Mouse (Mus musculus): ENCODE data around the gene Ctsf. TPM values are rescaled to one million over a fixed set of nuclear protein-coding genes. Genes with fewer than 3 reads are reported as not detected.

Ctsf gene
- polyA plus RNA-seq, 1 experiment from 2014 or later = 62.7 TPM

Other genes starting within 250 kb of the Ctsf start
- gene Lrfn4, start 239.5 kb upstream of the Ctsf start, polyA plus RNA-seq (2015; fragmentation: Nextera tagmentation; extraction: Ambion mirVana) = 7.6 and 8.4 TPM in 2 replicates
- gene Rce1, start 229.5 kb upstream of the Ctsf start, polyA plus RNA-seq (2015; fragmentation: Nextera tagmentation; extraction: Ambion mirVana) = 65.6 and 65.9 TPM in 2 replicates
- gene Gm960, start 156.5 kb upstream of the Ctsf start, polyA plus RNA-seq (2015; fragmentation: Nextera tagmentation; extraction: Ambion mirVana) = 2.6 and 5.4 TPM in 2 replicates
- gene Sptbn2, start 144.0 kb upstream of the Ctsf start, polyA plus RNA-seq (2015; fragmentation: Nextera tagmentation; extraction: Ambion mirVana) = 5.3 TPM in 2 replicates
- 64.3 and 65.5 TPM in 2 replicates for gene Rbm4b, start 98.6 kb upstream of the Ctsf start, polyA plus RNA-seq (2015; fragmentation: Nextera tagmentation; extraction: Ambion mirVana)
- gene Rbm4, start 61.2 kb upstream of the Ctsf start, polyA plus RNA-seq (2015; fragmentation: Nextera tagmentation; extraction: Ambion mirVana) = 66.5 and 70.2 TPM in 2 replicates
- 30.9 and 36.3 TPM in 2 replicates for gene Gm21992, start 43.5 kb upstream of the Ctsf start, polyA plus RNA-seq (2015; fragmentation: Nextera tagmentation; extraction: Ambion mirVana)
- 74.1 and 74.5 TPM in 2 replicates for gene Rbm14, start 43.5 kb upstream of the Ctsf start, polyA plus RNA-seq (2015; fragmentation: Nextera tagmentation; extraction: Ambion mirVana)
- gene Ccs, start 15.8 kb upstream of the Ctsf start, polyA plus RNA-seq (2015; fragmentation: Nextera tagmentation; extraction: Ambion mirVana) = 69.4 and 73.8 TPM in 2 replicates
- 1.2 and 1.9 TPM in 2 replicates for gene Ccdc87, start 15.8 kb upstream of the Ctsf start, polyA plus RNA-seq (2015; fragmentation: Nextera tagmentation; extraction: Ambion mirVana)
- gene Actn3, start 22.8 kb downstream of the Ctsf start, polyA plus RNA-seq (2015; fragmentation: Nextera tagmentation; extraction: Ambion mirVana) = 29.6 and 33.7 TPM in 2 replicates
- gene Zdhhc24, start 23.5 kb downstream of the Ctsf start, polyA plus RNA-seq (2015; fragmentation: Nextera tagmentation; extraction: Ambion mirVana) = 14.0 and 14.9 TPM in 2 replicates
- gene Bbs1, start 51.5 kb downstream of the Ctsf start, polyA plus RNA-seq (2015; fragmentation: Nextera tagmentation; extraction: Ambion mirVana) = 4.6 and 5.5 TPM in 2 replicates
- 113 and 117 TPM in 2 replicates for gene Dpp3, start 73.2 kb downstream of the Ctsf start, polyA plus RNA-seq (2015; fragmentation: Nextera tagmentation; extraction: Ambion mirVana)
- gene Peli3, start 88.0 kb downstream of the Ctsf start, polyA plus RNA-seq (2015; fragmentation: Nextera tagmentation; extraction: Ambion mirVana) = 5.0 and 5.1 TPM in 2 replicates
- 84.2 and 85.9 TPM in 2 replicates for gene Mrpl11, start 107.0 kb downstream of the Ctsf start, polyA plus RNA-seq (2015; fragmentation: Nextera tagmentation; extraction: Ambion mirVana)
- gene Npas4, start 135.2 kb downstream of the Ctsf start, polyA plus RNA-seq (2015; fragmentation: Nextera tagmentation; extraction: Ambion mirVana) = not detected in 2 replicates
- gene Slc29a2, start 168.7 kb downstream of the Ctsf start, polyA plus RNA-seq (2015; fragmentation: Nextera tagmentation; extraction: Ambion mirVana) = 3.5 and 4.9 TPM in 2 replicates
- 47.2 and 48.4 TPM in 2 replicates for gene B4gat1, start 183.7 kb downstream of the Ctsf start, polyA plus RNA-seq (2015; fragmentation: Nextera tagmentation; extraction: Ambion mirVana)
- gene AC124502.3, start 183.8 kb downstream of the Ctsf start, polyA plus RNA-seq (2015; fragmentation: Nextera tagmentation; extraction: Ambion mirVana) = 1.9 and 2.0 TPM in 2 replicates
- gene Brms1, start 186.2 kb downstream of the Ctsf start, polyA plus RNA-seq (2015; fragmentation: Nextera tagmentation; extraction: Ambion mirVana) = 42.2 and 48.6 TPM in 2 replicates
- 2.6 and 4.4 TPM in 2 replicates for gene Rin1, start 195.4 kb downstream of the Ctsf start, polyA plus RNA-seq (2015; fragmentation: Nextera tagmentation; extraction: Ambion mirVana)
- gene Cd248, start 212.9 kb downstream of the Ctsf start, polyA plus RNA-seq (2015; fragmentation: Nextera tagmentation; extraction: Ambion mirVana) = 131 and 158 TPM in 2 replicates
- gene Tmem151a, start 230.4 kb downstream of the Ctsf start, polyA plus RNA-seq (2015; fragmentation: Nextera tagmentation; extraction: Ambion mirVana) = 2.3 and 3.0 TPM in 2 replicates
- 111 and 119 TPM in 2 replicates for gene Yif1a, start 233.4 kb downstream of the Ctsf start, polyA plus RNA-seq (2015; fragmentation: Nextera tagmentation; extraction: Ambion mirVana)
- gene Cnih2, start 243.4 kb downstream of the Ctsf start, polyA plus RNA-seq (2015; fragmentation: Nextera tagmentation; extraction: Ambion mirVana) = 35.5 and 38.7 TPM in 2 replicates